Mouse (Mus musculus) liver, embryonic 11.5 days (tissue): ENCODE data around the gene Dbx2. TPM values are rescaled to one million over a fixed set of nuclear protein-coding genes. Genes with fewer than 3 reads are reported as not detected.

ENCODE experiments used
- ATAC-seq: fragments of 200-750 bp; cut with Nextera tagmentation; replicated peaks from 2 replicates; pipeline ENCODE4 v1.8.0; 2017; ENCODE audit warnings: moderate number of reproducible peaks, mild to moderate bottlenecking, moderate TSS enrichment, moderate library complexity; ENCODE audit not compliant: low FRiP score
- DNase-seq: peaks from one replicate; pipeline ENCODE4 v3.0.0-alpha.2; 2017; ENCODE audit warnings: low spot score
- H3K27ac ChIP-seq: fragments of 300-500 bp; sonication (generic); 2 replicates; pipeline ENCODE4 v1.5.1; 2014; ENCODE audit warnings: mild to moderate bottlenecking, low read depth, low read length, control low read depth
- H3K27me3 ChIP-seq: fragments of 300-500 bp; sonication (generic); replicated peaks from 2 replicates; pipeline ENCODE4 v1.6.1; 2014; ENCODE audit warnings: low read length, mixed read lengths; ENCODE audit not compliant: control insufficient read depth, insufficient read depth
- H3K36me3 ChIP-seq: fragments of 300-500 bp; sonication (generic); 2 replicates; pipeline ENCODE4 v1.6.1; 2014; ENCODE audit warnings: mild to moderate bottlenecking, low read length, moderate library complexity, mixed read lengths; ENCODE audit not compliant: control insufficient read depth, insufficient read depth
- H3K4me1 ChIP-seq: fragments of 300-500 bp; sonication (generic); replicated peaks from 2 replicates; pipeline ENCODE4 v1.6.1; 2014; ENCODE audit warnings: low read length, mixed read lengths; ENCODE audit not compliant: control insufficient read depth, insufficient read depth
- H3K4me2 ChIP-seq: fragments of 300-500 bp; sonication (generic); 2 replicates; pipeline ENCODE4 v1.6.1; 2014; ENCODE audit warnings: mild to moderate bottlenecking, control low read depth, moderate library complexity
- H3K4me3 ChIP-seq: fragments of 300-500 bp; sonication (generic); 2 replicates; pipeline ENCODE4 v1.5.1; 2014; ENCODE audit warnings: low read depth, low read length, control low read depth
- H3K9ac ChIP-seq: fragments of 300-500 bp; sonication (generic); 2 replicates; pipeline ENCODE4 v1.6.1; 2014; ENCODE audit warnings: low read depth, low read length, control low read depth
- H3K9me3 ChIP-seq: fragments of 300-500 bp; sonication (generic); 2 replicates; pipeline ENCODE4 v1.6.1; 2016; ENCODE audit warnings: low read length, inconsistent platforms, mixed read lengths; ENCODE audit not compliant: control insufficient read depth
- whole genome bisulfite sequencing: fragments of 180-500 bp; shearing (Covaris S2); extraction: QIAGEN DNeasy Blood & Tissue Kit; methylation state at CpG from one replicate; pipeline ENCODE4 v1.1.7; 2014; 5-methylcytosine and 5-hydroxymethylcytosine counted together
- polyA plus RNA-seq: library from polyadenylated mRNA; unstranded; fragments of >200 nt; fragmentation: Nextera tagmentation; extraction: Ambion mirVana; gene quantifications from 2 replicates; pipeline ENCODE4 v1.2.1, GENCODE M21; 2014

Gene Dbx2
- polyA plus RNA-seq = not detected in 2 replicates

DNA sequence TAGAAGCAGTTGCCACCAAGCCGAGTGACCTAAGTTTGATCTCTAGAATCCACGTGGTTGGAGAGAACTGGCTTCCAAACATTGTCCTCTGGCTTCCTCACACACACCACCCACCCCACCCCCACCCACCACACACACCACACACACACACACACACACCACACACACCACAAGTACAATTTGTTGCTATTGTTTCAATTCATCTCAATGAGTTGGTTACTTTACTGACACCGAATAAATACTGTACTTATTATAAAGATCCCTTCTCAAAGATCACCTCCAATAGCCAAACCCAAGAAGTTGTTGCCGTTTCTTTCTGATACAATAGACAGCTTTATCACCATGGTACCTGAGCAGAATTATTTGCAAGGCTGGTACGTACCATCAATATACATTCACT lies at the start of gene Dbx2:
Gene Dbx2, minus strand, starts transcription at position 101 of the 400 bp plus-strand sequence.
- H3K27me3 ChIP-seq = peaks cover 41% of the 10 kb centered on the region
- no peak within 1 kb of the TSS for H3K9ac ChIP-seq
- no peak within 1 kb of the TSS for H3K4me2 ChIP-seq
- no peak within 1 kb of the TSS for H3K27ac ChIP-seq
- no peak within 1 kb of the TSS for H3K4me3 ChIP-seq
- H3K4me1 ChIP-seq = no peaks in the 10 kb centered on the region
- H3K36me3 ChIP-seq = no peaks in the 10 kb centered on the region
- H3K9me3 ChIP-seq = no peaks in the 10 kb centered on the region
- DNase-seq (no peak), ATAC-seq (no peak)
- 72% methylated on average over 5 of the region's 5 CpGs for WGBS

DNA sequence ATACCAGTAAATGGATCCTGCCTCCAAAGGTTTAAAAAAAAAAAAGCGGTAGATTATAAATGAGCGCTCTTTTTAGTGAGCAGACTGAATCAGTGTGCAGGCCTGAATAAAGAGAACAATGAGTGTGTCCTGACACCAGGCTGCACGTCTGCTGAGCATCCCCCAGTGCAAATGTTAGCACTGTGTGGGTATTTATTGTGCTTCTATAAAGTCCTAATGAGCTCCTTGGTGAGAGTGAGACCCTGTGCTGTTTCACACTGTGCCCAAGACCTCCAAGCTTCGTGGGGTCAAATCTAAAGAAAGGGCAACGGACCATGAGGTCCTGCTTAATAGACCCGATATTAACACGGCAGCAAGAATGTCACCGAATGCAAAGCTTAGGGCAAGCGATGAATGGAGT lies 46.4 kb upstream of the Dbx2 start:
- Histone ChIP-seq H3K27me3 (no peaks in the 10 kb centered on the region), H3K4me1 (no peaks in the 10 kb centered on the region), H3K9ac (no peak overlapping the region), H3K4me2 (no peak overlapping the region), H3K27ac (no peak overlapping the region), H3K4me3 (no peak overlapping the region), H3K36me3 (no peaks in the 10 kb centered on the region), H3K9me3 (no peaks in the 10 kb centered on the region)
- 81% methylated on average over 9 of the region's 9 CpGs for WGBS
- ATAC-seq (no peak), DNase-seq (no peak)

DNA sequence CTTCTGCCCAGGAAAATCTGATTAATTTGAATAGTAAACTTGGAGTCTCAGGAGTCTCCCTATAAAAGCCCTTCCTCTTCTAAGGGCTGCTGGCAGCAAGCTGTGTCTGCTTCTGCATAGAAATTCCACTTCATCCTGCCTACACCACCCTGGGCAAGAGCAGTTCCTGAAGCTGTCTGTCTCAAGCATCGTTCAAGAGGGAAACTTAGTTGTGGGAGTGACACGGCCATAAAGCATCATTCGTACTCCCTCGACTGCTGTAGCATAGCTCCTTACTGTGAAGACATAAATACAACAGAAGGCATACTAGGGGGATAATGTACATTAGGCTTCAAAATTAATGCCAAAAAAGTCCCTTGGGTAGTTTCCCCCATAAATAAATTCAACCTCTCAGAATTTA lies 45.8 kb upstream of the Dbx2 start:
- Histone ChIP-seq H3K4me3 (no peak overlapping the region), H3K4me2 (no peak overlapping the region), H3K4me1 (no peaks in the 10 kb centered on the region), H3K36me3 (no peaks in the 10 kb centered on the region), H3K27ac (no peak overlapping the region), H3K27me3 (no peaks in the 10 kb centered on the region), H3K9ac (no peak overlapping the region), H3K9me3 (no peaks in the 10 kb centered on the region)
- WGBS = 71% methylated on average over 4 of the region's 4 CpGs
- no peak for DNase-seq
- no peak for ATAC-seq

GRCm38 (mm10) chr15:95699371-95699770 lies 43.6 kb upstream of the Dbx2 start:
- 83% methylated on average over 12 of the region's 12 CpGs for WGBS
- DNase-seq = no peak
- no peaks in the 10 kb centered on the region for H3K4me1 ChIP-seq
- H3K4me3 ChIP-seq = no peak overlapping the region
- ATAC-seq = no peak
- H3K9me3 ChIP-seq = no peaks in the 10 kb centered on the region
- no peaks in the 10 kb centered on the region for H3K36me3 ChIP-seq
- no peak overlapping the region for H3K4me2 ChIP-seq
- no peaks in the 10 kb centered on the region for H3K27me3 ChIP-seq
- no peak overlapping the region for H3K27ac ChIP-seq
- no peak overlapping the region for H3K9ac ChIP-seq

DNA sequence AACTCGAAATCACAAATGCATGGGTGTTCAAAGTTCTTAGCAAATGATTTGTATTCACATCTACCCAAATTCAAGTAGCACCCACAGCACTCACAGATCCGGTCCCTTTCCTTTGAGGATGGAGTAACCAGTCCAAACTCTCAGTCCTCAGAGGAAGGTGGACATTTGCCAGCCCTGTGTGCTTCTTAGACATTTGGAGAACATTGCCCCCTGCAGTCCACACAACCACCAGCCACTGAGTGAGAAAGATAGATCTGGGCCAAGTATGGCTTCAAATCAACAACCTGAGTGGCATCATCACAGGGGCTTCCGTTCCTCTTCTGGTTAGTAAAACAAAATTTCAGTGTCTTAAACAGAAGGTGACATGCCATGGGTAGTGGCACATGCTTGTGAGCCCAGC lies 38.0 kb upstream of the Dbx2 start:
- no peaks in the 10 kb centered on the region for H3K9me3 ChIP-seq
- DNase-seq (no peak), ATAC-seq (no peak)
- 66% methylated on average over 3 of the region's 3 CpGs for WGBS
- H3K27ac ChIP-seq = no peak overlapping the region
- H3K9ac ChIP-seq = no peak overlapping the region
- no peaks in the 10 kb centered on the region for H3K36me3 ChIP-seq
- H3K4me2 ChIP-seq = no peak overlapping the region
- H3K4me1 ChIP-seq = no peaks in the 10 kb centered on the region
- no peak overlapping the region for H3K4me3 ChIP-seq
- H3K27me3 ChIP-seq = no peaks in the 10 kb centered on the region

DNA sequence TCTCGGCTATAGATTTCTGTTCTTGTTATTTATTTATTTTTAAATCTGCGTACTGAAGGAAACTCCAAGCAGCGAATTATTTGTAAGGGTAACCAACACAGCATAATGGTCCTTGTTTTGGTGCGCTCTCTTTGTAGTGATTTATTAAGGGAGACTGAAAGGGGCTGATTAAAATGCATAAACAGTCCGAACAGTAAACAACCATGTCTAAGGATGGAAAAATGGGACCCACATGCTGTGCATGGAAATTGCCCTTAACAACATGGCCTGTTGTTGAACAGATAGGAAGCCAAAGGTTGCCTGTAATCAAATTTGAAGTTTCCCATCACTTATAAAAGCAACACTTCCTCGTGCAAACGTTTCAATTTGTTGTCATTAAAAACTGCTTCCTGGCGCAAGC lies 35.8 kb upstream of the Dbx2 start:
- H3K27me3 ChIP-seq = no peaks in the 10 kb centered on the region
- no peak overlapping the region for H3K4me3 ChIP-seq
- no peaks in the 10 kb centered on the region for H3K4me1 ChIP-seq
- no peak overlapping the region for H3K4me2 ChIP-seq
- no peaks in the 10 kb centered on the region for H3K9me3 ChIP-seq
- H3K9ac ChIP-seq = no peak overlapping the region
- no peak for DNase-seq
- H3K27ac ChIP-seq = no peak overlapping the region
- ATAC-seq = no peak
- 77% methylated on average over 8 of the region's 8 CpGs for WGBS
- no peaks in the 10 kb centered on the region for H3K36me3 ChIP-seq

DNA sequence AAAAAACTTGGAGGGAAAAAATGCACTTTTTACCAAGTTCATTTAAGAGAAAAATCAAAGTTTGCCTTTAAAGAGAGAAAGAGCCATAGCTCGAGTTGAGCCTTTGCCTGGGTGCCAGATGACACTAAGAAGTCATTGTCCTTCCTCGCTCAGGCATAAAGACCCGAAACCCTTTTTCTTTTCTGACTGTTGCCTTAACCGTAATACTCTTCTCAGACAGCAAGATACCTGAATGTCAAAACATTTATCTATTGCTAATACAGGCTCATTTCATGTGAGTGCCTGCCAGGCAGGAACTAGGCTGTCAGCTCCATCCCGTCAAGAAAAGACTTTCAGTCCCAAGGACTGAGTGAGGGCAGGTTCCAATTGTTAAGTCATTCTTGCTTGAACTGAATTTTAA lies 35.4 kb upstream of the Dbx2 start:
- Histone ChIP-seq H3K4me1 (no peaks in the 10 kb centered on the region), H3K27me3 (no peaks in the 10 kb centered on the region), H3K4me3 (no peak overlapping the region), H3K9me3 (no peaks in the 10 kb centered on the region), H3K36me3 (no peaks in the 10 kb centered on the region), H3K9ac (no peak overlapping the region), H3K4me2 (no peak overlapping the region), H3K27ac (no peak overlapping the region)
- WGBS = 73% methylated on average over 5 of the region's 5 CpGs
- DNase-seq = no peak
- no peak for ATAC-seq

GRCm38 (mm10) chr15:95682620-95683019 lies 26.9 kb upstream of the Dbx2 start:
- ATAC-seq = no peak
- H3K4me2 ChIP-seq = no peak overlapping the region
- H3K9me3 ChIP-seq = no peaks in the 10 kb centered on the region
- WGBS = 75% methylated on average over 4 of the region's 4 CpGs
- H3K4me3 ChIP-seq = no peak overlapping the region
- H3K27me3 ChIP-seq = no peaks in the 10 kb centered on the region
- no peak for DNase-seq
- H3K9ac ChIP-seq = no peak overlapping the region
- H3K36me3 ChIP-seq = no peaks in the 10 kb centered on the region
- H3K27ac ChIP-seq = no peak overlapping the region
- H3K4me1 ChIP-seq = no peaks in the 10 kb centered on the region

DNA sequence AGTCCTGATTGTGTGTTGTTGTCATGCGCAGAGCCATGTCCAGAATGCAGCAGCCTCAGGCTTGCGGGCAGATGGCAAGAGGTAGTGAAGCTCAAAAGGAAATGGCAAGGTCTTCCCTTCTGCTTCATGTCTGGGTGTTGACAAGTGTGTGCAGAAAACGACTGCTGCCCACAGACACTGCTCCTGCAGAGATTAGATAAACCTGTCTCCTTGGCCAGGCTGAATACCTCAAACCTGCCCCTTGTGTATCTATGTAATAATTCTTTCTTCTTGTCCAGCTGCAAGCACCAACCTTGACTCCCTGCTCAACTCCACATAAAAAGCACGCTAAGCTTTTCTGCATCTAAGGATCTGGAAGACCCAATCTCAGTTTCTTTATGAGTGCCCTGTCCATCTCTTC lies 19.9 kb upstream of the Dbx2 start:
- DNase-seq (no peak), ATAC-seq (peak; percentile 69)
- no peaks in the 10 kb centered on the region for H3K27me3 ChIP-seq
- H3K4me2 ChIP-seq = no peak overlapping the region
- H3K4me1 ChIP-seq = no peaks in the 10 kb centered on the region
- no peaks in the 10 kb centered on the region for H3K9me3 ChIP-seq
- H3K9ac ChIP-seq = no peak overlapping the region
- H3K4me3 ChIP-seq = no peak overlapping the region
- no peak overlapping the region for H3K27ac ChIP-seq
- H3K36me3 ChIP-seq = no peaks in the 10 kb centered on the region
- 62% methylated on average over 4 of the region's 4 CpGs for WGBS
